Mouse (Mus musculus) v-Abl transformed pro-B cells (cell line): Measurements from ENCODE around the gene Hipk3.

ENCODE experiments used
- in situ Hi-C, 2 experiments: fragments of 400-800 bp; cut with MboI; formaldehyde crosslinking; loops; one replicate each; pipeline ENCODE4 v1.15.1; 2025; ENCODE audit not compliant: unreplicated experiment in 2 of 2

Hipk3 gene

DNA sequence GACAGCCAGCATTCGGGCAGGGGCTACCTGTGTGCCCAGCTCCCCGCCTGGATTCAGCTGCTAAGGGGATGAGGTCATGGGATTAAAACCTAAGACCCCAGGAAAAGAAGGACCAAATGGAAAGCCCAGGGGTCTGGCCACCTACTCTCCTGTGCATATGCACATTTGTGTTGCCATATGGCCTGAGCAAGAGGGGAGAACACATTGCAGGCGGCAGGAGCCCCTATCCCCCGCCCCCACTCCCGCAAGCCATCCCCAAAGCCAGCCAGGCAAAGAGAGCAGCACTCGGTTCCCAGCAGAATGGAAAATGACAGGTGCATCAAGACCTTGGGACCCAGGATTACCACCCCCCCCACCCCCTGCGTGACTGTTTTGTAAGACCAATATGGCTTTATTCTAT lies 114.9 kb downstream of the Hipk3 start:
- in situ Hi-C loops, result no loop called here

DNA sequence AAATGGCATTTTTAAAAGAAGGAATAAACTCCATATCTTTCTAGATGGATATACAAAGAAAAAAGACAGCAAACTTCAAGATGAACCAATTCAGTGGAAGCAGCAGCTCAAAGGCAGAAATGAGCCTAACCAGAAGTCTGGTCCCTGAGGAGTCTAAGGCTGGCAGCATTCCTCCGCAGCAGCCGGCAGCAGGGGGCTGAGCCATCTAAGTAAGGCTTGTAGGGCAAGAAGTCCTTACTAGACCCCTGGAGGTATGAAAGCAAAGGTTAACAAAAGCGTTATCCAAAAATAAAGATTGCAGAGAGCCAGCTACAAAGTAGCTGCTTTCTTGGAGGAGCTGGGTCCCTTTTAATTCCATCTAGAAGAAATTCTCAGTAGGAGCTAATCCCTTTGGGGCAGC lies 115.5 kb downstream of the Hipk3 start:
- in situ Hi-C loops, result no loop called here

- in situ Hi-C loops, result no loop called here
Observed at GRCm38 (mm10) chr2:104377990-104378389, 116.3 kb downstream of the Hipk3 start.
